Mouse (Mus musculus) olfactory bulb, adult 2 months (tissue): ENCODE data around the gene Ctnna2.

Experiments
- CTCF ChIP-seq: fragments of 200-500 bp; IDR thresholded peaks from 2 replicates; pipeline ENCODE4 v1.5.1; 2012; ENCODE audit warnings: low read depth, mild to moderate bottlenecking, low read length, moderate library complexity; ENCODE audit not compliant: insufficient read depth
- POLR2A ChIP-seq: fragments of 200-500 bp; IDR thresholded peaks from 2 replicates; pipeline ENCODE4 v1.6.1; 2012; ENCODE audit warnings: mild to moderate bottlenecking, low read depth, low read length, moderate library complexity; ENCODE audit not compliant: insufficient read depth

GRCm38 (mm10) chr6:77185751-77186150 lies 793.7 kb downstream of the Ctnna2 start:
- no peak for TF ChIP-seq POLR2A
- no peak for TF ChIP-seq CTCF
